Mouse (Mus musculus) cerebellum, adult 11 months (tissue): ENCODE results near the gene Aarsd1.
"Not testable (repeated sequence)": the region's sequence is repeated elsewhere in the genome, so short reads cannot be mapped to it uniquely, and the experiment has no call there.

Experiments
- DNase-seq: peaks from one replicate; pipeline ENCODE4 v3.0.0; 2022

Aarsd1 gene

DNA sequence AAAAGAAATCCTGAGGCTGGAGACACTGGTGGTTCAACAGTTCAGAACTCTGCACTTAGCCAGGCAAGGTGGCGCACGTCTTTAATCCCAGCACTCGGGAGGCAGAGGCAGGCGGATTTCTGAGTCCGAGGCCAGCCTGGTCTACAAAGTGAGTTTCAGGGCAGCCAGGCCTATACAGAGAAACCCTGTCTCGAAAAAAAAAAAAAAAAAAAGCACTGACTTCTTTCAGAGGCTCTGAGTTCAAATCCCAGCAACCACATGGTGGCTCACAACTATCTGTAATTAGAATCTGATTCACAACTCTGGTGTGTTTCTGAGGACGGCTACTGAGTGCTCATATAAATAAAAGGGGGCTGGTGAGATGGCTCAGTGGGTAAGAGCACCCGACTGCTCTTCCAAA is 29.4 kb upstream of the Aarsd1 start:
- not testable (repeated sequence) for DNase-seq

DNA sequence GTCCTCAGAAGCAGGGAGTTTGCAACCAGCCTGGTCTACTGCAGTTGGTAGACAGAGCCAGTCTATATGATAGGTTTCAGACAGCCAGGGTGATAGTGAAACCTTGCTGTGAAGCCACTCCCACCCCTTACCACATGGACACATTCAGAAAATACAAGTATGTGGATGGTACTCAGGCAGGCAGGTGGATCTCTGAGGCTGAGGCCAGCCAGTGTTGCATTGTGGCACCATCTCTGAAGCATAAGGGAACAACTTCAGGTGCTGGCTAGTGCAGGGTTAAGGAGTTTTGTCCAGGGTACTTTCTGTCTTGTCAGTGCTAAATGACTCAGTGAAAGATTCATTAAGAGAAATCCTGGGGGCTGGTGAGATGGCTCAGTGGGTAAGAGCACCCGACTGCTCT is 28.9 kb upstream of the Aarsd1 start:
- DNase-seq, result no peak

DNA sequence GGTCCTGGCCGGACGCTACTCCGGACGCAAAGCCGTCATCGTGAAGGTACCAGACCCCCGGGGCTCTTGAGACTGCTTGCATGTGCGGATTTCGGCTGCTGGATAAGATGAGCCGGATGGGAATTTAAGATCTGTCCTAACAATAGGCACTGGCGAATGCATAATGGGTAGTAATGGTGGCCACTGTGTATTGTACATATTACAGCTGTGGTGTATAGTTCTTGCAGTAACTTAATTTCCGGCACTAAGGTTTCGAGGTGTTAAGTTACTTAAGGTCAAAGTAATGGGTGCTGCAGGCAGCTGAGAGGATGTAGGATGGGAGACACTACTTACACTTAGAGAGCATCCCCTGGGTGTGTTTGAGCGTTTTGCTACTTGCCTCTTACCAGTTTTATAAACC is 25.3 kb upstream of the Aarsd1 start:
- DNase-seq, result no peak

DNA sequence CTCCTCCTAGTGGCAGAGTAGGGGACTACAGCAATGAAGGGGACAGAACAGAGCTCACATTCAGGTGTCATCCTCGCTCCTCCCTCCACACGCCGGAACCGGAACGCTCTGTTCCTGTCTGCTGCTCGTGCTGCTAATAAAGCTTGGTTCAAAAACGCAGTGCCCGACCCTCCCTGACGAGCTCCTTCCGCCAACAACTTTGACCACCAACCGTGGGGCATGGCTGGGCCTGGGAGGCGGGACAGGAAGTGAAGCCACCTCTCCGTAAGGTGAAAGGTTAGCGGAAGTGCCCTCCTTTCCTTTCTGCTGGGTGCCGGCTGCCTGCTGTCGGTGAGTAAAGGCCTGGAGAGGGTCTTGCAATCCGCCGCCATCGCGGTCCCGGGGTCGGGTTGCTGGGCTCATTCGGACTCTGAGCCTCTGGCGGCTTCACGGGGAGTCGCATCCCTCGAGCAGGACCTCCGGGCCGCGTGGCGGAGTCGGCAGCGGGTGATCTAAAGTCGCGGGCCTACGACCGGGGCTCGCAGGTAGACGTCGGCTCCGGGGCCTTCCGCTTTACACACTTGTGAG is 24.8 kb upstream of the Aarsd1 start, which contains the start of gene Rpl27:
Gene Rpl27, plus strand, starts transcription at position 172 of the 567 bp plus-strand sequence.
- DNase-seq, result peak; percentile 97

DNA sequence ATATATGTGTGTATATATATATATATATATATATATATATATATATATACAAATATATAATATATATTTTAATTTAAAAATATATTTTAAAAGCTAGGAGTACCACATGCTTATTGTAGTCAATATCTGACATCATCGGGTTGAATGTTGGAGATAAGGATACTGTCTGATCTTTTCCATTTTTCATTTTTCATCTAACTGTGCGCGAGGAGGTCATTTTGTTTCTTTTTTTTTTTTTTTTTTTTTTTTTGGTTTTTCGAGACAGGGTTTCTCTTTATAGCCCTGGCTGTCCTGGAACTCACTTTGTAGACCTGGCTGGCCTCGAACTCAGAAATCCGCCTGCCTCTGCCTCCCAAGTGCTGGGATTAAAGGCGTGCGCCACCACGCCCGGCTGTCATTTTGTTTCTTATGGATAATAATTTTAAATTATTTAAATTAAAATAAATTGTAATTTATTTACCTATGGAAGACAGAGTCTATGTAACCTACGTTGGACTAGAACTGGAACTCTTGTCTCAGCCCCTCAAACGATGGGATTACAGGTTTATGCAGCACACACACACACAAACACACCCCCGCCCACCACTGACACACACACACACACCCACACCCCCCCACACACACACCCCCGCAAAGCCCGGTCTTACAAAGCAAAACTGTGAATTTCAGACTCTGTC is 24.2 kb upstream of the Aarsd1 start:
- not testable (repeated sequence) for DNase-seq

DNA sequence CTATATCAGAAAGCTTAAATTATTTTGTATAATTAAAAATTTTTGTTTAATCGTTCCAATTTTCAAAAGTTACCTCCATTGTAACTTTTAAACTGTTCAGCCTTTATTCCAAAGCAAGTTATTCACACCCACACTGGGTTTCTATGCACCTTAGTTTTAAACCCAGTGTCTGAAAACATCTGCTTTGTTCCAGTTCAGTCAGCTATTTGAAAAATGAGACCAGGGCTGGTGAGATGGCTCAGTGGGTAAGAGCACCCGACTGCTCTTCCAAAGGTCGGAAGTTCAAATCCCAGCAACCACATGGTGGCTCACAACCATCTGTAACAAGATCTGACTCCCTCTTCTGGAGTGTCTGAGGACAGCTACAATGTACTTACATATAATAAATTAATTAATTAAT is 20.6 kb upstream of the Aarsd1 start:
- DNase-seq, result not testable (repeated sequence)

DNA sequence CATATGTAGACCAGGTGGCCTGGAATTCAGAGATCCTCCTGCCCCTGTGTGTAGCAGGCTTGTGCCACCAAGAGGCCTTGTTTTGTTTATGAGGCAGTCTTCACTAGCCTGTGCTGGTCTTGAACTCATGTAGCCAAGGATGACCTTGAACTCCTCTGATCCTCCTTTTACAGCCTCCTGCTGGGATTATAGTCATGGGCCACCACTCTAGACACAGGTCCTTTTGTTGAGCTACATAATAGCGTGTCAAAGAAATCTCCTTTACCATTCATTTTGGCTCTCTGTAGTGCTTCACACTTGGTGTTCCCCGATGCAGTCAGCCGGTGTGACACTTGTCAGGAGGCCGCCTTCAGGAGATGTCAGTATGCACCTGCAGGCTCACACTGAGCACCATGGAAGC is 19.5 kb upstream of the Aarsd1 start:
- DNase-seq, result no peak

DNA sequence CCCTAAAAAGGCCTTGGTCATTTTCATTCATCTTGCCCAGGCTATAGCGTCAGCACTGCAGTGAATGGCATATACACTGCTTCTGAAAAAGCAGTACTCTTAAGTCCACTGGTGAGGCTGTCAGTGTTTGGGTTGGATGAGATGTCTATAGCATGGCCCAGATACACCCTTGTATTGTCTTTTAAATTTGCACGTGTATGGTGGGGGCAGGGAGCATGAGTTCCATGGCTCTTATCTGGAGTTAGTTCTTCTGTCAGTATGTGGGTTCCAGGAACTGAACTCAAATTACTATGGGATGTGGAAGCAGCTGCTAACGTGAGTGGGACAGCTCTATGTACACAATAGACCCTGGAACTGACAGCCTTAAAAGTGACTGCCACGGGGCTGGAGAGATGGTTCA is 18.4 kb upstream of the Aarsd1 start:
- DNase-seq, result no peak

DNA sequence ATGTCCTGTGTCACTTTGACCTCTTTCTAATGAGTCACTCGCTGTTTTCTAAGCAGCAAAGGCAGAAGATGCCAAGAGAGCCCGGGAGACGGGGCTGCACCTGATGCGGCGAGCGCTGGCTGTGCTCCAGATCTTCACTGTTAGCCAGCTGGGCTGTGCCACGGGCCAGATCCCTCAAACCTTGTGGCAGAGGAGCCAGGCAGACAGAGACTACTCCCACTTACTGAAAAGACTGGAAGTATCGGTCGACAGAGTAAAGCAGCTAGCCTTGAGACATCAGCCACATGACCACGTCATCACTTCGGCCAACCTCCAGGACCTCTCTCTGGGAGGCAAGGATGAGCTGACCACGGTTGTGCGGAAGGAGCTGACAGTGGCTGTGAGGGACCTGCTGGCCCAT is 16.0 kb upstream of the Aarsd1 start:
- peak; percentile 44 for DNase-seq

DNA sequence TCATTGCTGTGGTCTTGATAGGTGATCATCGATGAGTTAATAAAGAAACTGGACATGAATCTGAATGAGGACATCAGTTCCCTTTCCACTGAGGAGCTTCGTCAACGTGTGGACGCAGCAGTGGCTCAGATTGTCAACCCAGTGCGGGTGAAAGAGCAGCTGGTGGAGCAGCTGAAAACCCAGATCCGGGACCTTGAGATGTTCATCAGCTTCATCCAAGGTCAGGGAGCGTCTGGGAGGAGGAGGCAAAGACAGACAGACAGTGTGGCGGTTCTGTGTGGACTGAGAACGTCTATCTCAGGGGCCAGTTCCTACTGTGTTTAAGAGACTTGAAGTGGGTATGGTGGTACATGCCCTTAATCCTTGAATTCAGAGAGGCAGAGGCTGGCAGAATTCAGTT is 13.9 kb upstream of the Aarsd1 start:
- no peak for DNase-seq

DNA sequence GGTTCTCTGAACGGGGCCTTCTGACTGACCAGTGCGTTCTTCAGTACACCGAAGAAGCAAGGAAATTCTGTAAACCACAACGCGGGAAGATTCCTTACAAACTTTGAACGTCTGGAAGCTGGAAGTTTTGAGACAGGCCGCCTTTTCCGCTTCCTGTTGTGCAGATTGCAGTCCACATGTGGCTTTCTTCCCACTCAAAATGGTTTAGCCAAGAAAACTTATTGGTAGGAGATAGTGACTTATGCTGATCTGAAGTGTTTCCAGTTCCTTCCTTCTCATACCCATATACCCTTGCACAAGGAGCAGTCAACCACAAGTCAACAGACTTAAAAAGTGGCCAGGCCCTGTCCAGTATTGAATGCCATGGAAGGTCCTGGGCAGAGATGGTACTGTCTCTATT is 8.8 kb upstream of the Aarsd1 start:
- DNase-seq, result no peak

DNA sequence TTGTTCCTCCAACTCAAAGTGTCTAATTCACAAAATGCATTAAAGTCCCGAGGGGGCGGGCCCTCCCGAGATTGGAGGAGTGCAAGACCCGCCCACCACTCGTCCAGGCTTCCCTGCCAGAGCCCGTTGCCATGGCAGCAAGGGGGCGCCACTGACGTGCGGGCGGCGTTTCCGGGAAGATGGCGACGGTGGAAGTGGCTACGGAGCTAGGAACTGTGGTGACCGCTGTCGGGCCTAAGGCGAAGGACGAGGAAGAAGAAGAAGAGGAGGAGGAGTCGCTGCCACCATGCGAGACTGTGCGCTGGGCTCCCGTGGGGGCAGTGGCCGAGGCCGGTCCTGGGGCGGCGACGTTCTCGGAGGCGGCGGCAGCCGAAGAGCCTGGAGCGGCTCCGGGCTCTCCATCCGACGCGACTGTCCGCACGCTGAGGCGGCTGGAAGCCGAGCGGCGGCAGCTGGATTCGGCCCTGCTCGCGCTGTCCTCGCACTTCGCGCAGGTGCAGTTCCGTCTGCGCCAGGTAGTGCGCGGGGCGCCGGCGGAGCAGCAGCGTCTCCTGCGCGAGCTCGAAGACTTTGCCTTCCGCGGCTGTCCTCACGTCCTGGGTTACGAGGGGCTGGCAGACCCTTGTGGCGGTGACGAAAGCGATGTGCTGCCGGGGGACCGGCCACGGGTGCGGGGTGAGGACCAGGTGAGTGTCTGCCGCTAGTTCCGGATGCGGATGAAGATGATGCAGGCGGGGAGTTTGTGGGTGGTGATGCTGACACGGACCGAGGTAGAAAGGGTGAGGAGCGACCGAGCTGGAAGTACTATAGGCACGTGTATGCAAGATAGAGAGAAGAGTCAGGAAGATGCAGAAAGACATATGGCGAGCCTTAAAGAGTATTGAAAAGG is 7.8 kb upstream of the Aarsd1 start, which contains the start of the genes Rundc1 and Ptges3l:
Gene Rundc1, plus strand, starts transcription at position 161 of the 889 bp plus-strand sequence.
Gene Ptges3l, minus strand, starts transcription at position 409 of the 889 bp plus-strand sequence.
- peak; percentile 94 for DNase-seq

DNA sequence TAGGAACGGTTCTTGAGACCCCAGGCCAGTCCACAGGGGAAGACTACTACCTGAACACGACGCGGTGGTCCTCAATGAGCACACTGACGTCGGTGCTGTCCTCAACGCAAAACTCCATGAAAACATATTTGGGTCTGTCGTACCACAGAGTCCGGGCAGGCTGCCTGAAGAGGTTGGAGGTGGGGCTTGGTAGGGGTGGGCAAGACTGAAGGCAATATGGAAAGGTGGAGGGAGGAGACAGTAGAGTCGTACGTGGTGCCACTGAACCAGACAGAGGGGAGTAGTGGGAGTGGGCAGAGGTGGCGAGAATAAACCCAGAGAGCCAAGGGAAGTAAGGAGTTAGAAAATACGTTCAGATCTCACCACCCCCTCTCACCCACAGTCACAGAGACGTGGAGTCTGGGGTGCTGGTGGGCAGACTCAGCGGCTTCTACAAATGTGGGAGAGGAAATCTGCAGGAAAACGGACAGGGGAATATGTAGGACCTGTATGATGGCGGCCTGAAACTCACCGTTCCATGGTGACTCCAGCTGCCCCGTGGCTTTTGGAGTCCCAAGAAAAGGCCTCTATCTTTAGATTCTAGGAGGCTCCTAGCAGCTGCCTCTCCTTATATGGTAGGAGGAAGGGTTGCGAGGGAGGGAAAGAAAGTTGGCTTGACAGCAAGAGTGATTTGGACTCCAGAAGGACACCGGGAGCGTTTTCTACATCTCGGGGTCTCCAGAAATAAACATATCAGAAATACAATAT is 6.9 kb upstream of the Aarsd1 start, which contains the start of gene Gm27029:
Gene Gm27029, minus strand, starts transcription at position 692 of the 747 bp plus-strand sequence.
- peak; percentile 27 for DNase-seq

DNA sequence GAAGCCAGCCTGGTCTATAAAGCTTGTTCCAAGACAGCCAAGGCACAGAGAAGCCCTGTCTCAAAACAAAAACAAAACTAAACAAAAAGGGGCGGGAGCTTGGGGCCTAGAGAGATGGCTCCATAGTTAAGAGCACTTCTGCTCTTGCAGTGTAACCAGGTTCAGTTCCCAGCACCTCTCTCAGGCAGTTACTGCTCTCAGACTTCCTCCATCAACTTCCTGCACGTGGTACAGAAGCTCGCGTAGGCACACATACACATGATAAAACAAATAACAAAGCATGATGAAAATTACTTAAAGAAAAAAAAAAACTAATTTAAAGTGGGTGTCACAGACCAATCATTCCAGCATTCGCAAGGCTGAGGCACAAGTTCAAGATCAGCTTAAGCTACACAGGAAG is 2.7 kb upstream of the Aarsd1 start:
- no peak for DNase-seq

DNA sequence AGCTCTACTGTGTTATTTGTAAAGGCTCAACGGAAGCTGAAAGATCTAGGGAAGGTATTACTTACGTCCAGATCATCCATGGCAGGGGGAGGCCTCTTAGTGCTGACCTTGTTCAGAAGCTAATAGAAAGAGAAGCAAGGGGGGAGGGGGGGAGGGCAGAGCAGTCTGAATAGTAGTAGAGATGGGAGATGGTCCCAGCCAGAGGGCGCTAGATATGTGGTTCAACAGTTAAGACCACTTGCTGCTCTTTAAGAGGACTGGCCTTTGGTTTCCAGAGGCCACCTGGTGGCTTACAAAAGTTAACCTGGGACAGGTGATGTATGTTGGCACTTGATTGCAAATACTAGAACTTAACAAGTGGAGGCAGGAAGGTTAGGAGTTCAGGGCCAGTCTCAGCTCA is 2.2 kb upstream of the Aarsd1 start:
- no peak for DNase-seq

DNA sequence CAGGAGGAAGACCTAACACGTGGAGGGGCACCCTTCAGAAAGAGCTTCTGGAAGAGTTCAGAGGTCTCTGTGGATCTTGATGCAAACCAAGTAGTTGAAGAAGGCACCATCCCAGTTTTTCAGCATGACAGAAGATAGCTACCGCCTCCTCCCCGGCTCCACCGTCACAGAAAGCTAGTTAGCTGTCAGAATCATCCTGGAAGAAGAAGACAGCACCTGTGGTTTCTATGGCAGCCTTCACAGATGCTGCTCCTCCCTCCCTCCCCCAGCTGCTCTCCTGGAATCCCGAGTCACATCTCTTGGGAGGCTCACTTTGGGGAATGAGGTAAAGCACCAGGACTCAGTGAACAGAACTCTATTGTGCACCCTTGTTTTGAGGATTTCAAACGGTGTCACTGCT is 1.6 kb upstream of the Aarsd1 start:
- no peak for DNase-seq

DNA sequence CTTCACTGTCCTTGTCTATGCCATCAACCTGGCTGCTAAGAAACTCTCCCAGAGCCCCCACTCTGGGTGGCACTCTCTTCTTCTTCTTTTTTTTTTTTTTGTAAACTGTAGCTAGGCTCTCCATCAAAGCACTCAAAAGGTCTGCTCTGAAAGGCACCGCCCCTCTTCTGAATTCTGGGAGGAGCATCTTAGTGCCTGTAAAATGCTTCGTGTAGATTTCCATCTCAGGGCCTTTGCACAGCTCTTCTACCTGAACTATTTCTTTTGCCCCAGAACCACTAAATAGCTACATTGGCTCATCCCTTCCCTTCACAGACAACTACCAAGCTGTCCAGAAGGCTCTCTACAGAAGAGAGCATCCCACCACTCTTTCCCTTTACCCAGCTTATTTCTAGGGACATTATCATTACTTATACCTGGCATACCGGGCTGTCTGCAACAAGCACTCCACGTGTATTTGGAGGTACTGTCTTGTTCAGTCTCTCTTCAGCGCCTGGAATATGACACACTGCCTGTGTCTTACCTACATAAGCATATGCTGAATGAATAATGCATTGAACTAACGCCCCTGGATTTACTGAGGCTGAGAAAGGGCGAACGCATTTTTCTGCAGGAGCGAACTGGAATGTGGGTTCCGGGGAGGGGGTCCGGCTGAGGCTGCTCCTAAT is 848 bp downstream of the Aarsd1 start:
- DNase-seq, result no peak

DNA sequence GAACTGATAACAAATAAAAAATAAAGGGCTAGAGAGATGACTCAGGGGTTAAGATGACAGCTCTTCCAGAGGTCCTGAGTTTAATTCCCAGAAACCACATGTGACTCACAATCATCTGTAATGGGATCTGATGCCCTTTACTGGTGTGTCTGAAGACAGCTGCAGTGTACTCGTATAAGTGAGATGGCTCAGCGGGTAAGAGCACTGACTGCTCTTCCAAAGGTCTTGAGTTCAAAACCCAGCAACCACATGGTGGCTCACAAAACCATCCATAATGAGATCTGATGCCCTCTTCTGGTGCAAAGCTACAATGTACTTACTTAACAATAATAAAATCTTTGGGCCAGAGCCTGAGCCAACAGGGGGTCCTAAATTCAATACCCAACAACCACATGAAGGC is 2.1 kb downstream of the Aarsd1 start:
- DNase-seq, result no peak

DNA sequence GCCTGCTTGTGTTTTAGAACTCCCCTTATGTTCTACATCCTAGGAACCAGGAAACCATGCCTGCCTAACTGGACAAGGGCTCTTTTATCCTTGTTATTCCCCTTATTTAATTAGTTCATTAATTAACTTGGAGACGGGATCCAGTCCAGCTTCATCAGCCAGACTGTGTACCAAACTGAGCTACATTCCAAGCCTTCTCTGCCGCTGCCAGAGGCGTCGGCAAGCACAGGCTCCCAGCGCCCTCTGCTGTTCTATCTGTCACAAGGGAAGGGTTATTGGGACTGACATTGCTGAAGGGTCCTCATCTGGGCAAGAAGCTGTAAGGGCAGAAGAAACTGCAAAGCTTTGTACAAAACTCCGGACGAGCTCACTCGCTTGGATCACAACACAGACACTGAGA is 22.3 kb downstream of the Aarsd1 start:
- peak; percentile 27 for DNase-seq

DNA sequence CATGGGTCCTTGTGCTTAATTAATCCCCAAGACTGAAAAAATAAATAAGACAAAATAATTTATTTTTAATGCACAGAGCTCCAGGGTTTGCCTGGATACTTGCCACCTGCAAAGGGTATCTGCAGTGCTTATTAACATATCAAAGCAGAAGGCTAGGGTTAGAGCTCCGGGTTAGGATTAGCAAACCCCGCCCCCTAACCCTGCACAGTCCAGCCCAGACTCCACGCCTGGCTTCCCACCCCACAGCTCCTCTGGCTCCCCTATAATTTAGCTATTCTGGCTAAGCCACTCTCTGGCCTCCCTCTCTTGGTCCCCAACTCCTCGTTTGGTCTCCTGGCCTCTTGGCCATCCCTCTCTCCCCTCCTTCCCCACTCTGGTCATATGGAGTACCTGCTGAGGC is 35.6 kb downstream of the Aarsd1 start:
- no peak for DNase-seq

DNA sequence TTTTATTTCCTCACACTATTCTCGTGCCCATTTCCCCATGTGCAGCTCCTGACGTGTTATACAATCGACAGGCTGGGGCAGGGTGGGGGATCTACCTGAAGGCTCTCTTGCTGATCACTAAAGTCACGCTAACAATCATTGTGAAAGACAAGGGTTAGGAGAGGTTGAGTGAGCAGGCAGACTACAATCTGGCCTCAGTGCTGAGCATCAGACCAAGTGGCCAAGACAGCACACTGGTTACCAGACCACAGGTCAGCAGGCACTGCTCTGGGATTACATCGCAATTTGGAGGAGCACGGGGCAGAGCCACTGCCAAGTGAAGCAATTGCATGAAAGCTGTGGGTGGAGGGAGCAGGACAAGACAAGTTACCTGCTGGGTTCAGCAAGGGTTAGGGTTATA is 38.5 kb downstream of the Aarsd1 start:
- no peak for DNase-seq

DNA sequence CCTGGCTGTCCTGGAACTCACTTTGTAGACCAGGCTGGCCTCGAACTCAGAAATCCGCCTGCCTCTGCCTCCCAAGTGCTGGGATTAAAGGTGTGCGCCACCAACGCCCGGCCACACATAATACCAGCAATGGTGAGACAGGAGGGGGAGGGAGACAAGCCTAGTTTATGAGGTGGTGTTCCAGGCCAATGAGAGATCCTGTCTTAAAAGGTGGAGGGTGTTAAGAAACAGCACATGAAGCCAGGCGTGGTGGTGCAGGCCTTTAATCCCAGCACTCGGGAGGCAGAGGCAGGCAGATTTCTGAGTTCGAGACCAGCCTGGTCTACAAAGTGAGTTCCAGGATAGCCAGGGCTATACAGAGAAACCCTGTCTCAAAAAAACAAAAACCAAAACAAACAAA is 39.2 kb downstream of the Aarsd1 start:
- DNase-seq, result not testable (repeated sequence)
